Mouse (Mus musculus): ENCODE measurements around the gene Map2k5. TPM values are rescaled to one million over a fixed set of nuclear protein-coding genes. Genes with fewer than 3 reads are reported as not detected.

The Map2k5 gene
- polyA plus RNA-seq, 2 experiments from 2014 or later = 7.3 to 12.5 TPM

DNA sequence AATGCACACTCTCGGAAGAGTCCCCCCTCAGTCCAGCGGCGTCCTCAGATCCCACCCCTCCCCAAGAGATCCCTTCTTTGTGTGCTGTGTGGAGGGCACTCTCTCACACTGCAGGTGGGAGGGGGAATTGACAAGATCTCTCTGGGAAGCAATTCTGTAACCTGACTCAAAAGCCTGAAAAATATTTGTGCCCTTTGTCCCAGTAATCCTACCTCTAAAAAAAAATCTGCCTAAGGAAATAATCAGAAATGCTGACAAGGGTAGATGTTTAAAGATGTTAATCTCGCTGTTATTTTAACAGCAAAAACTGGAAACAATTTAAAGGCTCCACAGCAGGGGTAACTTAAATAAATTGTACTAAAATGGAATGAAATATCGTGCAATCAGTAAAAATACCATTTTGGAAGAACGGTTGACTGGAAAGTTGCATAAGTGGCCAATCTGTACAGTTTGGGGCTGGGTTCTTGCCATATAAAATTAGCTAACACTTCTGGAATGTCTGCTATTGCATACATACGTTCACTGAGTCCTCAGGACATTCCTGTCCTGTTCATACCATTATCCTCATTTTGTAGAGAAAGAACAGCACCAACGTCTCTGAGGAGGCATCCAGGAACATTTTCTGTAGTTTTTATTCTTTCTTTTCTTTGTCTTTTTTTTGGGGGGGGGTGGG lies 255.4 kb downstream of the Map2k5 start:
- no peak for ATAC-seq

DNA sequence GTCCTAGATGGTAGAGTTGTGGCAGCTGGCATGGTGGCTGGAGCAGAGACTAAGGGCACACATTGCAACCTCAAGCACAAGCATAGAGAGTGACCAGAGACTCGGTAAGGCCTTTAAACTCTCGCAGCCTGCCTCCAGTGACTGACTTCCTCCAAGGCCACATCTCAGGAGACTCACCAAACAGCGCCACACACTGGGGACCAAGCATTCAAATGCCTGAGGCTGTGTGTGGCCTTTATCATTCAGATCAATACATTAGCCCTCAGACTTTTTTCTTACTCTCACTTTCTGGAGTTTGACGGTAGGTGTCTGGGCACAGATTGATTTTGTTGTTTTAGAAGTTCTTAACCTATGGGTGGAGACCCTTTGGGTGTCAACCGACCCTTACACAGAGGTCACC lies 259.3 kb downstream of the Map2k5 start:
- no peak for ATAC-seq

Other genes starting within 250 kb of the Map2k5 start
- not detected for gene Skor1, start 228.9 kb downstream of the Map2k5 start, polyA plus RNA-seq (2017; shearing (Covaris generic))
- gene 2300009A05Rik, start 21.3 kb upstream of the Map2k5 start, polyA plus RNA-seq (2017; shearing (Covaris generic)) = 10 to 100 TPM in 1 of 2 experiments, 1 to 10 TPM in 1; 8.3 to 13.5 TPM
- not detected for gene Iqch, start 224.6 kb upstream of the Map2k5 start, polyA plus RNA-seq (2017; shearing (Covaris generic))
- gene Aagab, start 224.8 kb upstream of the Map2k5 start, polyA plus RNA-seq (2017; shearing (Covaris generic)) = 10 to 100 TPM; 37.0 to 38.5 TPM